Mouse (Mus musculus) neural tube, embryonic 14.5 days (tissue): ENCODE results near the gene Gm49322. TPM values are rescaled to one million over a fixed set of nuclear protein-coding genes. Genes with fewer than 3 reads are reported as not detected.
A peak's percentile ranks its signal among the peaks of the same experiment; 100 is the strongest.

Source experiments
- ATAC-seq: fragments of 200-750 bp; cut with Nextera tagmentation; 2 replicates; pipeline ENCODE4 v1.8.0; 2017; ENCODE audit warnings: low read depth, mild to moderate bottlenecking, moderate TSS enrichment, moderate library complexity
- H3K27ac ChIP-seq: fragments of 300-500 bp; sonication (generic); 2 replicates; pipeline ENCODE4 v1.5.1; 2014; ENCODE audit warnings: low read depth, mild to moderate bottlenecking, control low read depth, low read length, moderate library complexity, mixed read lengths
- H3K27me3 ChIP-seq: fragments of 300-500 bp; sonication (generic); 2 replicates; pipeline ENCODE4 v1.6.1; 2014; ENCODE audit warnings: low read length; ENCODE audit not compliant: control insufficient read depth, insufficient read depth
- H3K36me3 ChIP-seq: fragments of 300-500 bp; sonication (generic); 2 replicates; pipeline ENCODE4 v1.6.1; 2014; ENCODE audit warnings: low read length, mixed read lengths; ENCODE audit not compliant: control insufficient read depth, insufficient read depth
- H3K4me1 ChIP-seq: fragments of 300-500 bp; sonication (generic); 2 replicates; pipeline ENCODE4 v1.6.1; 2014; ENCODE audit warnings: low read length; ENCODE audit not compliant: control insufficient read depth, insufficient read depth
- H3K4me2 ChIP-seq: fragments of 300-500 bp; sonication (generic); 2 replicates; pipeline ENCODE4 v1.6.1; 2014; ENCODE audit warnings: mild to moderate bottlenecking, low read depth, low read length, control low read depth
- H3K4me3 ChIP-seq: fragments of 300-500 bp; sonication (generic); 2 replicates; pipeline ENCODE4 v1.5.1; 2014; ENCODE audit warnings: low read depth, low read length, control low read depth, mixed read lengths
- H3K9ac ChIP-seq: fragments of 300-500 bp; sonication (generic); replicated peaks from 2 replicates; pipeline ENCODE4 v1.6.1; 2014; ENCODE audit warnings: low read depth, mild to moderate bottlenecking, control low read depth, low read length, mixed read lengths
- H3K9me3 ChIP-seq: fragments of 300-500 bp; sonication (generic); 2 replicates; pipeline ENCODE4 v1.6.1; 2016; ENCODE audit warnings: low read length; ENCODE audit not compliant: control insufficient read depth
- WGBS: fragments of 180-500 bp; shearing (Covaris S2); extraction: QIAGEN DNeasy Blood & Tissue Kit; methylation state at CpG from one replicate; pipeline ENCODE4 v1.1.7; 2014; 5-methylcytosine and 5-hydroxymethylcytosine counted together
- polyA plus RNA-seq: library from polyadenylated mRNA; unstranded; fragments of >200 nt; fragmentation: Nextera tagmentation; extraction: Ambion mirVana; gene quantifications from 2 replicates; pipeline ENCODE4 v1.2.1, GENCODE M21; 2014

Gene Gm49322
- polyA plus RNA-seq, 1 experiment from 2014 or later = 0.96 TPM

- Histone ChIP-seq H3K9me3 (no peaks in the 10 kb centered on the region), H3K27me3 (no peaks in the 10 kb centered on the region), H3K4me1 (peaks cover 11% of the 10 kb centered on the region), H3K9ac (peak overlapping the region; percentile 86), H3K4me3 (peak overlapping the region; percentile 79), H3K4me2 (peak overlapping the region; percentile 64), H3K27ac (peak overlapping the region; percentile 52; the same call in 1 of the 2 replicates), H3K36me3 (0 out of 2 replicates have a peak, but pooled peaks cover 6% of the 10 kb centered on the region)
- ATAC-seq = no peak
- 21% methylated on average over 12 of the region's 12 CpGs for WGBS
These were observed 16.5 kb upstream of the Gm49322 start for GRCm38 (mm10) chr10:80589127-80589878.

- Histone ChIP-seq H3K27me3 (no peaks in the 10 kb centered on the region), H3K9me3 (no peaks in the 10 kb centered on the region), H3K9ac (peak within 1 kb of the TSS; percentile 86), H3K4me2 (peak within 1 kb of the TSS; percentile 64), H3K4me3 (peak within 1 kb of the TSS; percentile 79), H3K27ac (peak within 1 kb of the TSS; percentile 52; the same call in 1 of the 2 replicates), H3K4me1 (peaks cover 11% of the 10 kb centered on the region), H3K36me3 (0 out of 2 replicates have a peak, but pooled peaks cover 3% of the 10 kb centered on the region)
- 1% methylated on average over 55 of the region's 73 CpGs for WGBS
- peak; percentile 96 for ATAC-seq
These were observed 15.7 kb upstream of the Gm49322 start, which contains the start of gene Abhd17a for GRCm38 (mm10) chr10:80589879-80590854. Gene Abhd17a (minus strand): TSS chr10:80590341.

GRCm38 (mm10) chr10:80596318-80596717 is 9.5 kb upstream of the Gm49322 start:
- Histone ChIP-seq H3K27me3 (no peaks in the 10 kb centered on the region), H3K9ac (no peak overlapping the region), H3K4me1 (no peaks in the 10 kb centered on the region), H3K4me2 (no peak overlapping the region), H3K36me3 (no peaks in the 10 kb centered on the region), H3K4me3 (no peak overlapping the region), H3K9me3 (no peaks in the 10 kb centered on the region), H3K27ac (no peak overlapping the region)
- no peak for ATAC-seq
- 46% methylated on average over 4 of the region's 4 CpGs for WGBS

- H3K9ac ChIP-seq = peak within 1 kb of the TSS; percentile 43
- peak within 1 kb of the TSS; percentile 78 for H3K27ac ChIP-seq
- no peaks in the 10 kb centered on the region for H3K9me3 ChIP-seq
- H3K4me2 ChIP-seq = peak within 1 kb of the TSS; percentile 83
- peaks cover 10% of the 10 kb centered on the region for H3K4me1 ChIP-seq
- WGBS = under 1% methylated on average over 53 of the region's 54 CpGs
- peak; percentile 95 for ATAC-seq
- H3K36me3 ChIP-seq = peaks cover 9% of the 10 kb centered on the region
- H3K4me3 ChIP-seq = peak within 1 kb of the TSS; percentile 52
- H3K27me3 ChIP-seq = no peaks in the 10 kb centered on the region
These were observed 3.0 kb upstream of the Gm49322 start, which contains the start of the genes Scamp4 and Adat3 for GRCm38 (mm10) chr10:80602698-80603325. Gene Scamp4 (plus strand): TSS chr10:80602872. Gene Adat3 (plus strand): TSS chr10:80602880.

- peak; percentile 15 for ATAC-seq
- H3K9ac ChIP-seq = peak overlapping the region; percentile 43
- H3K27me3 ChIP-seq = no peaks in the 10 kb centered on the region
- peak overlapping the region; percentile 52 for H3K4me3 ChIP-seq
- 27% methylated on average over 7 of the region's 7 CpGs for WGBS
- peak overlapping the region; percentile 83 for H3K4me2 ChIP-seq
- H3K9me3 ChIP-seq = no peaks in the 10 kb centered on the region
- H3K27ac ChIP-seq = peak overlapping the region; percentile 78
- H3K36me3 ChIP-seq = peaks cover 9% of the 10 kb centered on the region
- H3K4me1 ChIP-seq = peaks cover 10% of the 10 kb centered on the region
These were observed 2.5 kb upstream of the Gm49322 start for GRCm38 (mm10) chr10:80603364-80603763.

- Histone ChIP-seq H3K36me3 (peaks cover 16% of the 10 kb centered on the region), H3K4me1 (peaks cover 10% of the 10 kb centered on the region), H3K4me2 (peak overlapping the region; percentile 83; the same call in 1 of the 2 replicates), H3K9ac (peak overlapping the region; percentile 43), H3K4me3 (peak overlapping the region; percentile 52), H3K27ac (no peak overlapping the region), H3K27me3 (no peaks in the 10 kb centered on the region), H3K9me3 (no peaks in the 10 kb centered on the region)
- WGBS = 83% methylated on average over 7 of the region's 7 CpGs
- no peak for ATAC-seq
These were observed 1.8 kb upstream of the Gm49322 start for GRCm38 (mm10) chr10:80604001-80604509.

GRCm38 (mm10) chr10:80604988-80605387 is 833 bp upstream of the Gm49322 start:
- no peak overlapping the region for H3K4me3 ChIP-seq
- ATAC-seq = no peak
- H3K4me2 ChIP-seq = no peak overlapping the region
- H3K27ac ChIP-seq = no peak overlapping the region
- H3K9me3 ChIP-seq = no peaks in the 10 kb centered on the region
- no peaks in the 10 kb centered on the region for H3K27me3 ChIP-seq
- 93% methylated on average over 2 of the region's 2 CpGs for WGBS
- H3K9ac ChIP-seq = no peak overlapping the region
- H3K4me1 ChIP-seq = peaks cover 10% of the 10 kb centered on the region
- peaks cover 22% of the 10 kb centered on the region for H3K36me3 ChIP-seq

GRCm38 (mm10) chr10:80606306-80606705 is 485 bp downstream of the Gm49322 start:
- Histone ChIP-seq H3K27me3 (no peaks in the 10 kb centered on the region), H3K27ac (no peak overlapping the region), H3K4me2 (no peak overlapping the region), H3K4me3 (no peak overlapping the region), H3K9ac (no peak overlapping the region), H3K36me3 (peaks cover 22% of the 10 kb centered on the region), H3K9me3 (no peaks in the 10 kb centered on the region), H3K4me1 (peaks cover 10% of the 10 kb centered on the region)
- ATAC-seq = no peak
- 93% methylated on average over 23 of the region's 23 CpGs for WGBS
